In the genomic region with DNA sequence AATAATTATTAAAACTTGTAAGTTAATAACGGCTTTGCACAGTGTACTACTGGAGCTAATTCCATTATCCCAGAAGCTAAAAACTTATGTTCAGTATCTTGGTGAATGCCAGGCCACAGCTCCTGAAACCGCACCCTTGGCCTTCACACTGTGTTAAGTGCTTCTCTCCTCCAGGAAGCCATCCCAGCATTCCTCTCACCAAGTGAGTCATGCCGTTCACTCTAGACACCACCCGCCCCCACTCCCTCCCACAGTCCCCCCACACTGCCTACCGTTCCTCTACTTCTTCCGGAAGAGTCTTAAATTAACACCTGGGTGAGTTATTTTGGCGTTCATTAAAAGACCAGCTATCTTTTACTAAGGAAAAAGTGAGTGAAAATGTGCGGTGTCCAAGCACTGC, we compare ENCODE assay signal across 11 mouse cellular contexts.
A peak's percentile ranks its signal among the peaks of the same experiment; 100 is the strongest.
DNase-seq lines count a peak whose midpoint lies in the region; ATAC-seq and TF ChIP-seq lines count a peak whose summit lies in the region.
"Had no signal": no experiment of that assay in that cellular context is flagged by ENCODE, and none has a peak within 500 bp of the region (broad histone marks: within the 10 kb centered on the region; RNA-seq: fewer than 3 reads in every experiment).

No protein-coding gene starts in this region.

- no peaks in the 10 kb centered on the region for H3K9me3 ChIP-seq in kidney, postnatal 0 days (replicated peaks; ENCODE audit: low read length)
- H3K9me3 ChIP-seq in embryonic facial prominence, embryonic 14.5 days (ENCODE audit: control insufficient read depth, low read length): no peaks in the 10 kb centered on the region

- peak; percentile 46 for DNase-seq in adrenal gland, adult 2 months
- DNase-seq in adrenal gland, postnatal 4 days (ENCODE audit: low spot score in 2 of 2): no peak
- peak; percentile 45 for DNase-seq in kidney, postnatal 0 days (ENCODE audit: low spot score)
- DNase-seq in kidney, adult 18-20 months: no peak
- peak; percentile 78 for DNase-seq in 3134 (ENCODE audit: extremely low read depth, insufficient read length, low spot score)
- DNase-seq in embryonic facial prominence, embryonic 14.5 days (ENCODE audit: low spot score): peak; percentile 51
- DNase-seq in layer of hippocampus, adult 9-11 months: no peak
- DNase-seq: cerebellum, postnatal 10 days; spleen, adult 18-20 months had no signal

- no peak for TF ChIP-seq CTCF in kidney, postnatal 0 days (IDR thresholded peaks at IDR 0.05; ENCODE audit: low read depth)

- WGBS in kidney, postnatal 0 days: 18% methylated on average over 8 of the region's 8 CpGs
- 37% methylated on average over 8 of the region's 8 CpGs for WGBS in embryonic facial prominence, embryonic 14.5 days

- H3K4me1 ChIP-seq in kidney, postnatal 0 days (replicated peaks; ENCODE audit: insufficient read depth, low read length): peaks cover 23% of the 10 kb centered on the region; the same call in 1 of the 2 replicates
- peaks cover 32% of the 10 kb centered on the region for H3K4me1 ChIP-seq in embryonic facial prominence, embryonic 14.5 days (ENCODE audit: control insufficient read depth, insufficient read depth, low read length)

- H3K27me3 ChIP-seq in kidney, postnatal 0 days (ENCODE audit: insufficient read depth, low read length): no peaks in the 10 kb centered on the region
- no peaks in the 10 kb centered on the region for H3K27me3 ChIP-seq in embryonic facial prominence, embryonic 14.5 days (replicated peaks; ENCODE audit: control insufficient read depth, insufficient read depth, low read length)

- ATAC-seq in kidney, postnatal 0 days (replicated peaks; ENCODE audit: low FRiP score, low read depth): 0 out of 2 replicates have a peak, but pooled peaks have one; percentile 36
- ATAC-seq in embryonic facial prominence, embryonic 14.5 days (ENCODE audit: low read depth): peak; percentile 49; the same call in 1 of the 2 replicates
- no peak for ATAC-seq in cerebellum, adult (ENCODE audit: insufficient number of reproducible peaks, low FRiP score, low TSS enrichment)

- H3K4me2 ChIP-seq in kidney, postnatal 0 days (ENCODE audit: low read length): peak overlapping the region; percentile 18; the same call in 1 of the 2 replicates
- peak overlapping the region; percentile 1; the same call in 1 of the 2 replicates for H3K4me2 ChIP-seq in embryonic facial prominence, embryonic 14.5 days (ENCODE audit: low read depth, low read length)
- H3K4me2 ChIP-seq: hindbrain, embryonic 14.5 days had no signal

- no peaks in the 10 kb centered on the region for H3K36me3 ChIP-seq in kidney, postnatal 0 days (ENCODE audit: insufficient read depth, low read length)
- H3K36me3 ChIP-seq in embryonic facial prominence, embryonic 14.5 days (ENCODE audit: control insufficient read depth, insufficient read depth, low read length): no peaks in the 10 kb centered on the region

- no peak overlapping the region for H3K4me3 ChIP-seq in kidney, postnatal 0 days (replicated peaks; ENCODE audit: low read depth, low read length)
- no peak overlapping the region for H3K4me3 ChIP-seq in embryonic facial prominence, embryonic 14.5 days (ENCODE audit: low read depth, low read length)

- H3K27ac ChIP-seq in kidney, postnatal 0 days: 0 out of 2 replicates have a peak overlapping the region, but pooled peaks have one; percentile 20
- H3K27ac ChIP-seq in embryonic facial prominence, embryonic 14.5 days (replicated peaks; ENCODE audit: low read depth, low read length): no peak overlapping the region
- H3K27ac ChIP-seq: hindbrain, embryonic 14.5 days had no signal

- H3K9ac ChIP-seq in kidney, postnatal 0 days (ENCODE audit: low read depth, low read length): no peak overlapping the region
- H3K9ac ChIP-seq in embryonic facial prominence, embryonic 14.5 days (ENCODE audit: low read depth, low read length): no peak overlapping the region
- H3K9ac ChIP-seq: hindbrain, embryonic 14.5 days had no signal

Comparison
In these comparisons a context has a peak if more than half of its experiments do, and no peak if none do; other contexts are left out.
1. DNase-seq: peak in adrenal gland, adult 2 months (single experiment), kidney, postnatal 0 days (single experiment), 3134 (single experiment) and embryonic facial prominence, embryonic 14.5 days (single experiment); none in adrenal gland, postnatal 4 days (0 of 2), kidney, adult 18-20 months (single experiment) and layer of hippocampus, adult 9-11 months (single experiment).